Comparison of ENCODE assay signal across 17 mouse cellular contexts in genomic region chr5:53759912-53760311, GRCm38 (mm10). TPM values are rescaled to one million over a fixed set of nuclear protein-coding genes. Genes with fewer than 3 reads are reported as not detected.
DNase-seq lines count a peak whose midpoint lies in the region; ATAC-seq lines count a peak whose summit lies in the region.
"Had no signal": no experiment of that assay in that cellular context is flagged by ENCODE, and none has a peak within 500 bp of the region (broad histone marks: within the 10 kb centered on the region; RNA-seq: fewer than 3 reads in every experiment).

No protein-coding gene starts in this region.

- H3K27me3 ChIP-seq in intestine, embryonic 15.5 days (replicated peaks), result no peaks in the 10 kb centered on the region
- no peaks in the 10 kb centered on the region for H3K27me3 ChIP-seq in intestine, embryonic 16.5 days (replicated peaks; ENCODE audit: control insufficient read depth, insufficient read depth, low read length)
- H3K27me3 ChIP-seq in kidney, embryonic 16.5 days (ENCODE audit: insufficient read depth, low read length), result no peaks in the 10 kb centered on the region
- H3K27me3 ChIP-seq: forebrain, embryonic 13.5 days; heart, embryonic 12.5 days had no signal

- H3K27ac ChIP-seq in intestine, embryonic 15.5 days, result 0 out of 2 replicates have a peak overlapping the region, but pooled peaks have one; percentile 7
- H3K27ac ChIP-seq in intestine, embryonic 16.5 days (ENCODE audit: low read length), result no peak overlapping the region
- peak overlapping the region; percentile 74; the same call in 1 of the 2 replicates for H3K27ac ChIP-seq in kidney, embryonic 16.5 days (ENCODE audit: low read length)
- H3K27ac ChIP-seq: embryonic facial prominence, embryonic 10.5 days; forebrain, embryonic 13.5 days; gastrocnemius, adult 2 months; hindbrain, embryonic 10.5 days had no signal

- no peak overlapping the region for H3K4me3 ChIP-seq in intestine, embryonic 15.5 days (replicated peaks)
- no peak overlapping the region for H3K4me3 ChIP-seq in intestine, embryonic 16.5 days (ENCODE audit: low read length)
- no peak overlapping the region for H3K4me3 ChIP-seq in kidney, embryonic 16.5 days (ENCODE audit: low read length)
- H3K4me3 ChIP-seq: embryonic facial prominence, embryonic 10.5 days; forebrain, embryonic 13.5 days; gastrocnemius, adult 2 months; heart, embryonic 12.5 days; hindbrain, embryonic 10.5 days had no signal

- no peaks in the 10 kb centered on the region for H3K4me1 ChIP-seq in intestine, embryonic 15.5 days (replicated peaks)
- no peaks in the 10 kb centered on the region for H3K4me1 ChIP-seq in intestine, embryonic 16.5 days (ENCODE audit: control insufficient read depth, insufficient read depth, low read length)
- no peaks in the 10 kb centered on the region for H3K4me1 ChIP-seq in kidney, embryonic 16.5 days (ENCODE audit: insufficient read depth, low read length)
- H3K4me1 ChIP-seq: embryonic facial prominence, embryonic 10.5 days; forebrain, embryonic 13.5 days; hindbrain, embryonic 10.5 days had no signal

- no peak overlapping the region for H3K4me2 ChIP-seq in intestine, embryonic 15.5 days (replicated peaks)
- H3K4me2 ChIP-seq in intestine, embryonic 16.5 days (ENCODE audit: low read depth, low read length), result no peak overlapping the region
- no peak overlapping the region for H3K4me2 ChIP-seq in kidney, embryonic 16.5 days (replicated peaks; ENCODE audit: low read depth, low read length)
- H3K4me2 ChIP-seq: forebrain, embryonic 13.5 days; heart, embryonic 12.5 days had no signal

- ATAC-seq in intestine, embryonic 15.5 days, result no peak
- no peak for ATAC-seq in intestine, embryonic 16.5 days
- ATAC-seq in kidney, embryonic 16.5 days (ENCODE audit: low FRiP score, low TSS enrichment), result peak; percentile 97
- ATAC-seq in cerebellum, adult (ENCODE audit: insufficient number of reproducible peaks, low FRiP score, low TSS enrichment), result no peak
- ATAC-seq: forebrain, embryonic 13.5 days had no signal

- no peaks in the 10 kb centered on the region for H3K36me3 ChIP-seq in intestine, embryonic 15.5 days
- no peaks in the 10 kb centered on the region for H3K36me3 ChIP-seq in intestine, embryonic 16.5 days (ENCODE audit: control insufficient read depth, insufficient read depth, low read length)
- H3K36me3 ChIP-seq in kidney, embryonic 16.5 days (ENCODE audit: insufficient read depth, low read length), result no peaks in the 10 kb centered on the region
- H3K36me3 ChIP-seq: embryonic facial prominence, embryonic 10.5 days; heart, embryonic 12.5 days; hindbrain, embryonic 10.5 days had no signal

- H3K9me3 ChIP-seq in intestine, embryonic 15.5 days, result no peaks in the 10 kb centered on the region
- no peaks in the 10 kb centered on the region for H3K9me3 ChIP-seq in intestine, embryonic 16.5 days (ENCODE audit: control insufficient read depth, low read length)
- no peaks in the 10 kb centered on the region for H3K9me3 ChIP-seq in kidney, embryonic 16.5 days (ENCODE audit: low read length)
- H3K9me3 ChIP-seq: embryonic facial prominence, embryonic 10.5 days; forebrain, embryonic 13.5 days; heart, embryonic 12.5 days; hindbrain, embryonic 10.5 days had no signal

- DNase-seq in kidney, adult 8-10 months, result peak; percentile 54 to 87
- peak; percentile 42 to 78 for DNase-seq in kidney, postnatal 25 days
- DNase-seq in spleen, postnatal 14 days (ENCODE audit: low spot score in 2 of 2), result no peak
- DNase-seq: adrenal gland, postnatal 25 days; cerebellum, adult 2 months; cerebellum, postnatal 10 days; gastrocnemius, adult 2 months; gastrocnemius, postnatal 25 days had no signal

- WGBS in intestine, embryonic 15.5 days, result 89% methylated on average over 4 of the region's 4 CpGs
- WGBS in intestine, embryonic 16.5 days, result 89% methylated on average over 4 of the region's 4 CpGs
- WGBS in kidney, embryonic 16.5 days, result 77% methylated on average over 4 of the region's 4 CpGs

- no peak overlapping the region for H3K9ac ChIP-seq in intestine, embryonic 15.5 days
- no peak overlapping the region for H3K9ac ChIP-seq in intestine, embryonic 16.5 days (ENCODE audit: low read depth, low read length)
- no peak overlapping the region for H3K9ac ChIP-seq in kidney, embryonic 16.5 days (replicated peaks; ENCODE audit: low read length)
- H3K9ac ChIP-seq: forebrain, embryonic 13.5 days; heart, embryonic 12.5 days had no signal

RNA-seq across cellular contexts. Expression of gene Tbc1d19, which starts 49.5 kb away (rescaled TPM):
- polyA plus RNA-seq in intestine, embryonic 15.5 days (2015; fragmentation: Nextera tagmentation; extraction: Ambion mirVana), result 27.9 and 31.5 TPM in 2 replicates
- polyA plus RNA-seq in intestine, embryonic 16.5 days (2015; fragmentation: Nextera tagmentation; extraction: Ambion mirVana), result 23.6 and 26.0 TPM in 2 replicates
- polyA plus RNA-seq in kidney, embryonic 16.5 days (2015; fragmentation: Nextera tagmentation; extraction: Ambion mirVana), result 51.4 and 56.9 TPM in 2 replicates

RNA-seq across cellular contexts. Expression of gene Cckar, which starts 52.4 kb away (rescaled TPM):
- polyA plus RNA-seq in intestine, embryonic 15.5 days (2015; fragmentation: Nextera tagmentation; extraction: Ambion mirVana), result 38.3 and 68.9 TPM in 2 replicates
- polyA plus RNA-seq in intestine, embryonic 16.5 days (2015; fragmentation: Nextera tagmentation; extraction: Ambion mirVana), result 45.8 and 46.4 TPM in 2 replicates
- 6.3 and 8.4 TPM in 2 replicates for polyA plus RNA-seq in kidney, embryonic 16.5 days (2015; fragmentation: Nextera tagmentation; extraction: Ambion mirVana)
- polyA plus RNA-seq: C2C12 had no signal

Comparison
In these comparisons a context has a peak if more than half of its experiments do, and no peak if none do; other contexts are left out.
1. DNase-seq: peak in kidney, adult 8-10 months (2 of 2) and kidney, postnatal 25 days (2 of 2); none in spleen, postnatal 14 days (0 of 2).